Mouse (Mus musculus) liver, postnatal 0 days (tissue): ENCODE measurements around the gene Tmcc3.

Experiments
- CTCF ChIP-seq: sonication (generic); IDR thresholded peaks from 2 replicates; pipeline ENCODE4 v1.5.1; 2016; ENCODE audit warnings: antibody characterized with exemption, low read depth
- EP300 ChIP-seq: IDR thresholded peaks from 2 replicates; pipeline ENCODE4 v1.6.1; 2016; ENCODE audit warnings: antibody characterized with exemption, low read depth, mild to moderate bottlenecking

DNA sequence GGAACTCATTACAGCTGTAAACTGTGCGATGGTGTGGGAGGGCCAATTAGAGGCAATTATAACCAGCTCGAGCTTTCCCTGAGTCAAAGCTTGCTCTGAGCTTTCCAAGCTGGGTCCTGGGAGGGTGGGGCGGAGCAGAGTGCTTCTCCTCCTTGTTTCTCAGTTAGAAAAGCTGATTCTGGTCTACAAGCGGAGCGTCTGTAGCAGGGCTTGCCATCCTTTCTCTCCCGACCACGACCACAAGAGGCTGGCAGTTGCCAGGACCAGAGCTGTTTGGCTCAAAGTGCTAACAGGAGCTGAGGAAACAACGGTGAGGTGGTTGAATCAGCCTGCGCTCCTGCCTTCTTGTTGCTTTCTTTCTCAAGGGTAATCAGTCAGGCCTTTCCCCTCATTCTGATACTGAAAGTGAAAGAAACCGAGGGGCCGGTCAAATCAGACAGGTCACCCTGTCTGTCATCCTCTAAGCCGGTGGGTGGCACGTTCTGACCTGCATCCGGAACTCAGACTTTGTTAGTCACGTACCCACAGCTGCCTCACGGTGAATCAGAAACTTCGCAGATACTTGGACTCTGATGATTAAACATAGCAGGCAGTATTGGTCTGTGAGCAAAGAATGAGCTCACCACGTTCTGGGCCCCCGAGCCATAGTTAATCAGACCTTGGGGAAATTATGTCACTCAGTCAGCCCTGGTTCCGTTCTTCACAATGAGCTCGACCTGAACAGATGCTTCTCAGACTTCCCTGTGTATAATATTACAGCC is 233.7 kb downstream of the Tmcc3 start:
- TF ChIP-seq CTCF, result no peak
- TF ChIP-seq EP300, result peak; percentile 16; the same call in 1 of the 2 replicates
